ENCODE assay signal across 8 mouse cellular contexts in the genomic region with DNA sequence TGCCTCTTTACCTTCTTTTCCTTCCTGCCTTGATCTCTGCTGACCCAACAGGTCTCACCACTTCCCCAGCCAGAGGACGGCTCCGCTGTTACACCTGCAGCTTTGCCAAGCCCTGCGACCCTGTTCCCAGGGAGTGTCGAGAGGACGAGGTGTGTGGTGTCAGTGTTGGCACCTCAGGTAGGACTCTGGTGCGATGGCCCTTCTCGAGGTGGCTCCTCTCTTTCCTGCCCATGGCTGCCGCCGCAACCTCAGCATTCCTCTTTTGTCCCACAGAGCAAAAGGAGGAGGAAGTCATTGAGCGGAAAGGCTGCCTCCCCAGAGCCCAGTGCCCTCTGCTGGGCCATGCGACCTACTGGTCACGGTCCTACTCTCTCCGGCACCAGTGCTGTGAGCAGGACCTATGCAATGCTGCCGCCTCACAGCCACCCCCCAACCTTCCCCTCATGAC. TPM values are rescaled to one million over a fixed set of nuclear protein-coding genes. Genes with fewer than 3 reads are reported as not detected.
DNase-seq lines count a peak whose midpoint lies in the region; TF ChIP-seq lines count a peak whose summit lies in the region.

A gene (minus strand): TSS at position 280 of the 448 bp plus-strand sequence.

- H3K27me3 ChIP-seq in megakaryocyte, embryonic 14.5 days (replicated peaks): no peaks in the 10 kb centered on the region

- H3K36me3 ChIP-seq in megakaryocyte, embryonic 14.5 days (replicated peaks; ENCODE audit: low read length): peaks cover 75% of the 10 kb centered on the region

- TF ChIP-seq CTCF in gastrocnemius, adult 2 months (IDR thresholded peaks at IDR 0.05): peak; percentile 63

- peak within 1 kb of the TSS; percentile 70 for H3K4me3 ChIP-seq in gastrocnemius, adult 2 months
- H3K4me3 ChIP-seq in megakaryocyte, embryonic 14.5 days (replicated peaks): peak within 1 kb of the TSS; percentile 86

- peaks cover 90% of the 10 kb centered on the region for H3K4me1 ChIP-seq in megakaryocyte, embryonic 14.5 days

- H3K9me3 ChIP-seq in megakaryocyte, embryonic 14.5 days: 0 out of 2 replicates have a peak, but pooled peaks cover 3% of the 10 kb centered on the region

- peak within 1 kb of the TSS; percentile 75 for H3K27ac ChIP-seq in gastrocnemius, adult 2 months

- peak; percentile 64 for DNase-seq in gastrocnemius, adult 2 months
- DNase-seq in gastrocnemius, postnatal 25 days: no peak
- DNase-seq in embryo, embryonic 11 days: peak; percentile 64
- peak; percentile 55 to 64 for DNase-seq in heart, postnatal 14 days
- peak; percentile 76 to 86 for DNase-seq in kidney, postnatal 4 days
- DNase-seq in urinary bladder, postnatal 14 days (ENCODE audit: low spot score): peak; percentile 62
- DNase-seq in left cerebral cortex, postnatal 14 days (ENCODE audit: low spot score in 2 of 2): no peak

- intact Hi-C loops in gastrocnemius, adult 2 months (cut with DNase I): no loop called here
- intact Hi-C loops in heart, postnatal 14 days (cut with DNase I): loop anchor here (2.0 kb wide), 1 partner anchor 57 kb away; no protein-coding TSS in a partner anchor
- intact Hi-C loops in left cerebral cortex, postnatal 14 days (cut with DNase I): no loop called here

RNA-seq across cellular contexts. Expression of the gene that starts here (rescaled TPM):
- total RNA-seq in gastrocnemius, adult 2 months (2021): 1 to 10 TPM in 1 of 2 experiments, under 1 TPM in 1; 0.50 to 1.9 TPM
- total RNA-seq in gastrocnemius, postnatal 25 days (2021): under 1 TPM; 0.51 to 0.72 TPM
- total RNA-seq in heart, postnatal 14 days (2021): 1 to 10 TPM in 1 of 2 experiments, under 1 TPM in 1; 0.67 to 3.3 TPM
- polyA plus RNA-seq in megakaryocyte, embryonic 14.5 days (2012; ENCODE audit: insufficient read depth, low replicate concordance): 79.9 and 106 TPM in 2 replicates
- 1 to 10 TPM in 1 of 2 experiments, not detected in 1; 1.2 TPM for total RNA-seq in left cerebral cortex, postnatal 14 days (2021)

Comparison
In these comparisons a context has a peak if more than half of its experiments do, and no peak if none do; other contexts are left out.
1. DNase-seq: peak in gastrocnemius, adult 2 months (single experiment), embryo, embryonic 11 days (single experiment), heart, postnatal 14 days (2 of 2), kidney, postnatal 4 days (2 of 2) and urinary bladder, postnatal 14 days (single experiment); none in gastrocnemius, postnatal 25 days (single experiment) and left cerebral cortex, postnatal 14 days (0 of 2).